Mouse (Mus musculus) embryonic fibroblast, embryonic 13.5 days (primary cell): ENCODE results near the gene Slc44a3. TPM values are rescaled to one million over a fixed set of nuclear protein-coding genes. Genes with fewer than 3 reads are reported as not detected.

Experiments
- H3K27ac ChIP-seq: 2 replicates; pipeline ENCODE4 v1.5.1; 2012; ENCODE audit warnings: low read length, control low read depth, inconsistent platforms; ENCODE audit not compliant: insufficient read depth
- H3K4me1 ChIP-seq: 2 replicates; pipeline ENCODE4 v1.6.1; 2011; ENCODE audit warnings: low read length; ENCODE audit not compliant: control insufficient read depth, insufficient read depth
- H3K4me3 ChIP-seq: 2 replicates; pipeline ENCODE4 v1.5.1; 2011; ENCODE audit warnings: mild to moderate bottlenecking, control low read depth, low read length; ENCODE audit not compliant: insufficient read depth
- CTCF ChIP-seq: IDR thresholded peaks from 2 replicates; pipeline ENCODE4 v1.5.1; 2011; ENCODE audit warnings: mild to moderate bottlenecking, control low read depth, low read length, moderate library complexity, borderline replicate concordance; ENCODE audit not compliant: insufficient read depth
- POLR2A ChIP-seq: IDR thresholded peaks from 2 replicates; pipeline ENCODE4 v1.6.1; 2011; ENCODE audit warnings: low read depth, mild to moderate bottlenecking, control low read depth, low read length, moderate library complexity
- polyA plus RNA-seq: library from polyadenylated mRNA; stranded (reverse); fragments of >200 nt; gene quantifications from 2 replicates; pipeline ENCODE4 v1.2.4, GENCODE M21; 2011; ENCODE audit warnings: low read depth; ENCODE audit not compliant: missing spikeins, insufficient read length

Slc44a3 gene
- polyA plus RNA-seq, 1 experiment, result not detected

- H3K27ac ChIP-seq, result no peak overlapping the region
- H3K4me3 ChIP-seq, result no peak overlapping the region
- H3K4me1 ChIP-seq, result no peaks in the 10 kb centered on the region
- no peak for TF ChIP-seq POLR2A
- TF ChIP-seq CTCF, result no peak
These were observed 25.4 kb downstream of the Slc44a3 start for GRCm38 (mm10) chr3:121506756-121507155.

DNA sequence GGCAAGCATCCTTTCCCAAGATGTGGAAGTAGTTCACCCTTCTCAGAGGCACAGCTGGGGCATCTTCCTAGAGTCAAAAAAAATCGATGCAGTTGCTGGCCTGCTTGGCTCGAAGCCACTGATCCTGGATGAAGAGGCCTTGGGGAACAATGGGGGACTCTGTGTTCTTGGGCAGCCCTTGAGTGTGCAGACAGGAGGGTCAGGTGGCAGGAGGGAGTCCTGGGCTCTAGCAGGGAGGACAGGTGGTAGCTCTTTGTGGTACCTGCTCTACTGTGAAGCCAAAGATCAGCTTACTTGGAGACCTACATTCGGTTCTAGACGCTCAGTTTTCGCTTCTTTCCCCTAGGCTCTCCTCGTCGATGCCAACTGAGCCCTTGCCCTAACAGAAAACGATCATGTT, 26.0 kb downstream of the Slc44a3 start:
- no peak overlapping the region for H3K4me3 ChIP-seq
- H3K4me1 ChIP-seq, result no peaks in the 10 kb centered on the region
- no peak overlapping the region for H3K27ac ChIP-seq
- TF ChIP-seq POLR2A (no peak), CTCF (no peak)

DNA sequence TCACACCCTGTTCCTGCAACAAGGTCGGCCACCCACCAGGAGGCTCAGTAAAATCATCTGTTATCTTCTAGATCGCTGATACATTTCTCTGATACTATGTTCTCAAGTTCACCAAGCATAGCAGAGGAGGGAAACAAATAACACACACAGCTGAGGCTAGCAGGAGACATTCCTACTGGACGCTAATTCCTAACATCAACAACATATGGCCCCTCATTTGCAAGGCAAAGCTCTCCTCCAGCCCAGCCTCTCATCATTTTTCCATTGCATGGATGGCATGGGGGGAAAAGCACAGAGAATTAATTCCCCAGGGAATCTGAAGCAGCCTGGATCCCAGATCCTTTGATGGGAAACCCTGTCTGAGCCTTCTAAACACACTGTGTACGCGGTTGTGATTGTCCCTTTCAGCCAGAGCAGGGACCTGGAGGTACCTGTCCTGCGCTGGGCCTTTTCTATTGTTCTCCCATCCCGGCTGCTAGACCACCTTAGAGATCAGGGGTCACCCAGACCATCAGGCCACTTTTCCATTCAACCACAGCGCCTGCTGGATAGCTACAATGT, 27.2 kb downstream of the Slc44a3 start:
- H3K4me1 ChIP-seq, result no peaks in the 10 kb centered on the region
- no peak for TF ChIP-seq CTCF
- no peak for TF ChIP-seq POLR2A
- H3K4me3 ChIP-seq, result no peak overlapping the region
- H3K27ac ChIP-seq, result no peak overlapping the region

GRCm38 (mm10) chr3:121500734-121501133, 31.5 kb downstream of the Slc44a3 start:
- TF ChIP-seq CTCF (no peak), POLR2A (no peak)
- no peak overlapping the region for H3K27ac ChIP-seq
- no peak overlapping the region for H3K4me3 ChIP-seq
- no peaks in the 10 kb centered on the region for H3K4me1 ChIP-seq

DNA sequence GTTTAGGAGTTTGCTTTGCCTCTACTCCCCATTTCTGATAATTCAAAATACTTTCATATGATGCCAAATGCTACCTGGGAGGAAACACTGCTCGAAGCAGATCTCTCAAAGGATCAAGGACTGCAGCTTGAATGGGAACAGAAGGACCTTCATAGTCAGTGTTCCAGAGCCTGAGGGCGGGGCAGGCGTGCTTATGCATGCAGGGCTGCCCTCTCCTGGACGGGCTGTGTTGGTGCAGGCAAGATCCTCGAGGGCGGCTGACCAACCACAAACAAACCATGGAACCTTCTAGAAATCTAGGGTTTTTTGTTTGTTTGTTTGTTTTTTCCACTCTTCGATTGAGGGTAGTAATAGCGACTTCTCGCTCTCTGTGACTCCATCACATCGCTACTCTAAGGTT, 32.0 kb downstream of the Slc44a3 start:
- TF ChIP-seq POLR2A (no peak), CTCF (peak; percentile 98)
- Histone ChIP-seq H3K4me3 (no peak overlapping the region), H3K4me1 (no peaks in the 10 kb centered on the region), H3K27ac (no peak overlapping the region)

DNA sequence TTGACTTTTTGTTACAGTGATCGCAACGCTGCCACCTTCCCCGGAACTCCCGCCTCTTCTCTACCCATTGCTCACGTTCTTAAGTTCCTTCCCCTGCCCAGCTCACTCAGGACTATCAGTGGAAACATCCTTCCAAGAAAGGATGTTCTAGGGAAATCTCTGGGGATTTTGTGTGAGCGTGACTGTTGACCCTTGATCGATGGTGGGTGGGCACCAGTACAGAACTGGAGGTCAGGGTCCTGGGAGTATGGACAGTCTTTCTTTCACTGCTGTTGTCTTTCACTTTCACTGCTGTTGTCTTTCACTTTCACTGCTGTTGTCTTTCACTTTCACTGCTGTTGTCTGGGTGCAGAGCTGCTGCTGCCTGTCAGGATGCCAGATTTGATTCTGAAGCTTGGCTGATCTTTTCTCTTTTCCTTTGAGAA, 38.2 kb downstream of the Slc44a3 start:
- no peak overlapping the region for H3K27ac ChIP-seq
- TF ChIP-seq CTCF (no peak), POLR2A (no peak)
- peaks cover 7% of the 10 kb centered on the region for H3K4me1 ChIP-seq
- H3K4me3 ChIP-seq, result no peak overlapping the region

- no peak overlapping the region for H3K27ac ChIP-seq
- TF ChIP-seq CTCF, result no peak
- no peak for TF ChIP-seq POLR2A
- no peak overlapping the region for H3K4me3 ChIP-seq
- peaks cover 7% of the 10 kb centered on the region for H3K4me1 ChIP-seq
These were observed 40.2 kb downstream of the Slc44a3 start for GRCm38 (mm10) chr3:121492026-121492425.

DNA sequence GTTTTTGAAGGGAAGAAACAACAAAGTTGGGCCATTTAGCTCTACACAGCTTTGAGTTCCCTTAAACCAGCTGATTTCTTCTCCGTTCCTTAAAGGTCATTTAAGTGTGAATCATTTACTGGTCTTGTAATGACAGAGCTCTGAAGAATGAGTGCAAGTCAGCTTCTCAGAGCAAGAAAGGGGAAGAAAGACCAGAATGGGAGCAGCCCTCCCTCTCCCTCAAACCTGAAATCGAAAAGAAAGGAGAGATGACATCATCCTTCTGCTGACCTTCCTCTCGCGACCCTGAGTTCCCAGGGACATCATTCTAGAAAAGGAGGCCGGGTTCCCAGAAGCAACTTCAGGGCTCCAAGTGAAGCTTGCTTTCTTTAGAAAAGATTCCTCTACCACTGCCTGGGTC, 41.3 kb downstream of the Slc44a3 start:
- peaks cover 7% of the 10 kb centered on the region for H3K4me1 ChIP-seq
- H3K27ac ChIP-seq, result peak overlapping the region; percentile 92
- TF ChIP-seq POLR2A (no peak), CTCF (no peak)
- no peak overlapping the region for H3K4me3 ChIP-seq

- Histone ChIP-seq H3K27ac (no peak overlapping the region), H3K4me1 (peaks cover 7% of the 10 kb centered on the region), H3K4me3 (no peak overlapping the region)
- TF ChIP-seq POLR2A (no peak), CTCF (no peak)
These were observed 42.6 kb downstream of the Slc44a3 start for GRCm38 (mm10) chr3:121489462-121490118.

DNA sequence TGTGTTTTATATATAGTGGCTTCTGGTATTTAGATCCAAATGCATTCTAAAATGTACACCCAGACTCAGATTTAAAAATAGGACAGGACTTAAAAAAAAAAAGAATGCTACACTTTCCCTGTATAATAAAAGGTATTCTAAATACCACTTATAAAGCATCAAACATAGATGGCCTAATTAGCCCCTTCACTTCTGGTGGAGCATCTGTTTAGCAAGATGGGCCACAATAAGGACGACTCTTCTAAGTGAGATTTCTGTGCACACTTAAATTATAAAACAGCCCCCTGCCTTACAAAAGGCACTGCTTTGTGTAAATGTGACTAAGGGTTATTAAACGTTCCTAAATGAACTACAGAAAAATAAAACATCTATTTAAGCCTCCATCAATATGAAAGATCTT, 47.0 kb downstream of the Slc44a3 start:
- H3K4me3 ChIP-seq, result no peak overlapping the region

More for the DNA sequence above, 47.0 kb downstream of the Slc44a3 start:
- Histone ChIP-seq H3K27ac (no peak overlapping the region), H3K4me1 (peaks cover 11% of the 10 kb centered on the region; the same call in 1 of the 2 replicates)
- TF ChIP-seq POLR2A (no peak), CTCF (no peak)
